Mouse (Mus musculus) lung, embryonic 14.5 days (tissue): ENCODE measurements around the gene Gm9117. TPM values are rescaled to one million over a fixed set of nuclear protein-coding genes. Genes with fewer than 3 reads are reported as not detected.
"Not testable (repeated sequence)": the region's sequence is repeated elsewhere in the genome, so short reads cannot be mapped to it uniquely, and the experiment has no call there.

Experiments used
- ATAC-seq: fragments of 200-750 bp; cut with Nextera tagmentation; 2 replicates; pipeline ENCODE4 v1.8.0; 2017; ENCODE audit warnings: mild to moderate bottlenecking, moderate TSS enrichment, moderate library complexity; ENCODE audit not compliant: insufficient read depth
- DNase-seq: peaks from one replicate; pipeline ENCODE4 v3.0.0-alpha.2; 2015
- H3K27ac ChIP-seq: fragments of 300-500 bp; sonication (generic); 2 replicates; pipeline ENCODE4 v1.5.1; 2014; ENCODE audit warnings: low read depth, mild to moderate bottlenecking, moderate library complexity
- H3K27me3 ChIP-seq: fragments of 300-500 bp; sonication (generic); 2 replicates; pipeline ENCODE4 v1.6.1; 2014; ENCODE audit warnings: low read length, control low read depth; ENCODE audit not compliant: insufficient read depth
- H3K36me3 ChIP-seq: fragments of 300-500 bp; sonication (generic); 2 replicates; pipeline ENCODE4 v1.6.1; 2014; ENCODE audit warnings: control low read depth; ENCODE audit not compliant: insufficient read depth
- H3K4me1 ChIP-seq: fragments of 300-500 bp; sonication (generic); 2 replicates; pipeline ENCODE4 v1.6.1; 2014; ENCODE audit warnings: antibody characterized with exemption, control low read depth; ENCODE audit not compliant: insufficient read depth
- H3K4me2 ChIP-seq: fragments of 300-500 bp; sonication (generic); 2 replicates; pipeline ENCODE4 v1.6.1; 2014; ENCODE audit warnings: mild to moderate bottlenecking
- H3K4me3 ChIP-seq: fragments of 300-500 bp; sonication (generic); 2 replicates; pipeline ENCODE4 v1.5.1; 2014; ENCODE audit warnings: low read depth, low read length
- H3K9ac ChIP-seq: fragments of 300-500 bp; sonication (generic); 2 replicates; pipeline ENCODE4 v1.6.1; 2014
- H3K9me3 ChIP-seq: fragments of 300-500 bp; sonication (generic); 2 replicates; pipeline ENCODE4 v1.6.1; 2016; ENCODE audit warnings: low read depth, low read length, control low read depth
- WGBS: fragments of 180-500 bp; shearing (Covaris S2); extraction: QIAGEN DNeasy Blood & Tissue Kit; methylation state at CpG from one replicate; pipeline ENCODE4 v1.1.7; 2014; 5-methylcytosine and 5-hydroxymethylcytosine counted together
- polyA plus RNA-seq: library from polyadenylated mRNA; unstranded; fragments of >200 nt; fragmentation: Nextera tagmentation; extraction: Ambion mirVana; gene quantifications from 2 replicates; pipeline ENCODE4 v1.2.1, GENCODE M21; 2014

Gene Gm9117
- not detected in 2 replicates for polyA plus RNA-seq

- not testable (repeated sequence) for H3K9me3 ChIP-seq, H3K4me1 ChIP-seq, H3K27ac ChIP-seq, H3K36me3 ChIP-seq, H3K9ac ChIP-seq, ATAC-seq, DNase-seq, H3K4me2 ChIP-seq, H3K27me3 ChIP-seq, H3K4me3 ChIP-seq
- WGBS = 85% methylated on average over 3 of the region's 4 CpGs
These were observed at the start of gene Gm9117 for GRCm38 (mm10) chr3:93943443-93943842. Gene Gm9117, minus strand, starts transcription at chr3:93943543.

DNA sequence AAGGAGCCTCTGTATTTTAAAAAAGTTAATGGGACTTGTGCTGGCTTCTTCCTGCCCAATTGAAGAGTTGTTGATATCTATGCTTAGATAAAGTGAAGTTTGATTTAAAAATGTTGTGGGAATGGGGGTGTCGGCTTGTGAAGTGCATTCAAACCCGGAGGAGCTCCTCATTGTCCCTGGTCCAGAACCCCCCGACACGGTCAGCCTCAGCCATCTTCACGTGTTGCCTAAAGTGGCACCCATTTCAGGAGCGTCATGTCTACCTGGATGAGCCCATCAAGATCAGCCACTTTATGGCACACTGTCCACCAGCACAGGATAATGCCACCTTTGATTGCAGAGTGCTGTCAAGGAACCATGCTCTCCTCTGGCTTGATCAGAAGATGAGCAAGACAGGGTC, 25.6 kb upstream of the Gm9117 start:
- DNase-seq, ATAC-seq: not testable (repeated sequence)
- 84% methylated on average over 6 of the region's 6 CpGs for WGBS

DNA sequence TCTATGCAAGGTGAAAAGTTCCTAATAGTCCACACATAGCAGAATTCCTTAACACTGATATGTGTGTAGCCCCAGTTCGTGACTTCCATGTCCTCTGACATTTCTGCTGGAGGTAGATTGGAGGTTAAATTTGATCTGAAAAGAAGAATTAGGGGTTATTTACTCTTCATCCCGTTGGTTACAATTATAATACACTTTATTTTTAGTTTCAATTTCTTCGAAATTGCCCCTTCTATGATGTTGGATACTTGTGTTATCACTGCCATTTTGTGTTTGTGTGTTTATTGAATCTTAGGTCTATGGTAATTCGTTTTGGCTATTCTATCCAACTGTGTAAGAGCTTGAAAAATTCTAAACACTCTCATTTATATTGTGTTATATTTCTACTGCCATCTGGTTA, 17.9 kb upstream of the Gm9117 start, which contains the start of gene Tdpoz5:
TSS of gene Tdpoz5 (minus strand) at position 101 of the 400 bp plus-strand sequence.
- DNase-seq, H3K9me3 ChIP-seq, H3K27me3 ChIP-seq, ATAC-seq, H3K4me3 ChIP-seq, H3K27ac ChIP-seq, H3K36me3 ChIP-seq, H3K4me1 ChIP-seq, H3K9ac ChIP-seq, H3K4me2 ChIP-seq: not testable (repeated sequence)
- WGBS = 80% methylated on average over 2 of the region's 4 CpGs

More for the DNA sequence above, 25.6 kb upstream of the Gm9117 start:
- not testable (repeated sequence) for H3K4me1 ChIP-seq, H3K4me3 ChIP-seq, H3K4me2 ChIP-seq, H3K27me3 ChIP-seq, H3K9ac ChIP-seq, H3K27ac ChIP-seq, H3K36me3 ChIP-seq, H3K9me3 ChIP-seq

GRCm38 (mm10) chr3:93938386-93938785, 5.0 kb downstream of the Gm9117 start:
- not testable (repeated sequence) for H3K4me2 ChIP-seq, H3K27me3 ChIP-seq, H3K4me3 ChIP-seq, H3K27ac ChIP-seq, H3K9me3 ChIP-seq, DNase-seq, ATAC-seq, H3K36me3 ChIP-seq, H3K4me1 ChIP-seq, H3K9ac ChIP-seq
- no CpG with 5 or more reads among the region's 3 CpGs for WGBS

Other genes starting within 250 kb of the Gm9117 start
- gene Gm5773, start 170.5 kb downstream of the Gm9117 start, polyA plus RNA-seq = not detected in 2 replicates
- gene Tdpoz4, start 147.1 kb downstream of the Gm9117 start, polyA plus RNA-seq = not detected in 2 replicates
- not detected in 2 replicates for gene Tdpoz3, start 117.5 kb downstream of the Gm9117 start, polyA plus RNA-seq
- gene Tdpoz5, start 17.8 kb upstream of the Gm9117 start, polyA plus RNA-seq = not detected in 2 replicates
- not detected in 2 replicates for gene Gm9125, start 111.3 kb upstream of the Gm9117 start, polyA plus RNA-seq
- gene Gm10697, start 129.1 kb upstream of the Gm9117 start, polyA plus RNA-seq = not detected in 2 replicates
- gene Gm10696, start 234.7 kb upstream of the Gm9117 start, polyA plus RNA-seq = not detected in 2 replicates